Mouse (Mus musculus): ENCODE measurements around the gene Zc2hc1c.

The Zc2hc1c gene

GRCm38 (mm10) chr12:85342310-85342709 lies 53.9 kb downstream of the Zc2hc1c start:
- DNase-seq = peak; percentile 14

GRCm38 (mm10) chr12:85344252-85344651 lies 55.9 kb downstream of the Zc2hc1c start:
- DNase-seq = no peak

- DNase-seq = no peak
Observed at GRCm38 (mm10) chr12:85345559-85345958, 57.2 kb downstream of the Zc2hc1c start.

- peak; percentile 32 for DNase-seq
Observed at GRCm38 (mm10) chr12:85346374-85346773, 58.0 kb downstream of the Zc2hc1c start.

- DNase-seq = peak; percentile 49
Observed at GRCm38 (mm10) chr12:85347196-85347595, 58.8 kb downstream of the Zc2hc1c start.

GRCm38 (mm10) chr12:85348338-85348737 lies 59.9 kb downstream of the Zc2hc1c start:
- peak; percentile 17 for DNase-seq
